17 mouse cellular contexts compared by ENCODE assay signal in the genomic region with DNA sequence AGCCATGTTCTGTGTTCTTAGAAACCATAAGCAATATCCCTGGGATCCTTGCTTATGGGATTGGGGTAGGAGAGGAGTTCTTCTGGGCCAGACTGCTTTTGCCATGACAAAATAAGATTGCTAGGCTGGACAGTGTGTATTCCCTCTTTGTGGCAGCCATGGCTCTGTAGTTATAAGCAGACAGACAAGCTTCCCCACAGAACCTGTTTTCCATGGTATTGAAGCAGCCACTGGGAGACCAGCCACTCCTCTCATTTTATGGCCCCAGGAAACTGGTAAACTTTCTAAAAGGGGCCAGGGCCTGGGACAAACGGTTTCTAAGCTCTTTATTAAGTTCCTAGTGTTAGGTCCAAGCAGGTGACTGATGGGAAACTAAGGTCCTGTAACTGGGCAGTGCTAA.
DNase-seq lines count a peak whose midpoint lies in the region; ATAC-seq lines count a peak whose summit lies in the region.
"Had no signal": no experiment of that assay in that cellular context is flagged by ENCODE, and none has a peak within 500 bp of the region (broad histone marks: within the 10 kb centered on the region; RNA-seq: fewer than 3 reads in every experiment).

No protein-coding gene starts in this region.

- no peak for ATAC-seq in embryonic facial prominence, embryonic 13.5 days (ENCODE audit: insufficient number of reproducible peaks, insufficient read depth, low FRiP score, low TSS enrichment, low read depth)
- no peak for ATAC-seq in limb, embryonic 12.5 days (ENCODE audit: insufficient number of reproducible peaks, insufficient read depth, low FRiP score, low TSS enrichment, low read depth)
- no peak for ATAC-seq in megakaryocyte progenitor cell, adult 5-6 weeks (replicated peaks; ENCODE audit: poor library complexity)
- ATAC-seq: forebrain, embryonic 13.5 days; forebrain, postnatal 0 days; hindbrain, postnatal 0 days had no signal

- no peak overlapping the region for H3K4me3 ChIP-seq in heart, embryonic 10.5 days
- H3K4me3 ChIP-seq in embryonic facial prominence, embryonic 13.5 days = no peak overlapping the region
- H3K4me3 ChIP-seq in limb, embryonic 12.5 days (replicated peaks) = no peak overlapping the region
- H3K4me3 ChIP-seq: forebrain, embryonic 13.5 days; hindbrain, embryonic 13.5 days had no signal

- intact Hi-C loops in heart, postnatal 10 days (cut with DNase I) = no loop called here

- H3K36me3 ChIP-seq in heart, embryonic 10.5 days = 0 out of 2 replicates have a peak, but pooled peaks cover 4% of the 10 kb centered on the region
- H3K36me3 ChIP-seq in embryonic facial prominence, embryonic 13.5 days = peaks cover 16% of the 10 kb centered on the region
- peaks cover 42% of the 10 kb centered on the region; the same call in 1 of the 2 replicates for H3K36me3 ChIP-seq in limb, embryonic 12.5 days
- H3K36me3 ChIP-seq: hindbrain, embryonic 13.5 days had no signal

- no peak overlapping the region for H3K9ac ChIP-seq in embryonic facial prominence, embryonic 13.5 days
- H3K9ac ChIP-seq in limb, embryonic 12.5 days (replicated peaks) = no peak overlapping the region
- H3K9ac ChIP-seq: forebrain, embryonic 13.5 days; forebrain, postnatal 0 days; hindbrain, embryonic 13.5 days had no signal

- 55% methylated on average over 1 of the region's 1 CpGs for WGBS in heart, embryonic 10.5 days
- 51% methylated on average over 1 of the region's 1 CpGs for WGBS in embryonic facial prominence, embryonic 13.5 days
- 11% methylated on average over 1 of the region's 1 CpGs for WGBS in limb, embryonic 12.5 days

- H3K27ac ChIP-seq in heart, embryonic 10.5 days = peak overlapping the region; percentile 29; the same call in 1 of the 2 replicates
- peak overlapping the region; percentile 48; the same call in 1 of the 2 replicates for H3K27ac ChIP-seq in embryonic facial prominence, embryonic 13.5 days
- H3K27ac ChIP-seq in limb, embryonic 12.5 days = peak overlapping the region; percentile 53; the same call in 1 of the 2 replicates
- H3K27ac ChIP-seq: forebrain, embryonic 13.5 days; hindbrain, embryonic 13.5 days; hindbrain, postnatal 0 days had no signal

- no peaks in the 10 kb centered on the region for H3K9me3 ChIP-seq in heart, embryonic 10.5 days
- H3K9me3 ChIP-seq in embryonic facial prominence, embryonic 13.5 days = no peaks in the 10 kb centered on the region
- H3K9me3 ChIP-seq in limb, embryonic 12.5 days = no peaks in the 10 kb centered on the region
- H3K9me3 ChIP-seq: forebrain, embryonic 13.5 days; hindbrain, embryonic 13.5 days had no signal

- H3K27me3 ChIP-seq in heart, embryonic 10.5 days (ENCODE audit: insufficient read depth, poor library complexity, severe bottlenecking) = no peaks in the 10 kb centered on the region
- H3K27me3 ChIP-seq in embryonic facial prominence, embryonic 13.5 days = no peaks in the 10 kb centered on the region
- no peaks in the 10 kb centered on the region for H3K27me3 ChIP-seq in limb, embryonic 12.5 days
- H3K27me3 ChIP-seq: forebrain, embryonic 13.5 days; hindbrain, embryonic 13.5 days had no signal

- peaks cover 41% of the 10 kb centered on the region for H3K4me1 ChIP-seq in heart, embryonic 10.5 days
- peaks cover 24% of the 10 kb centered on the region for H3K4me1 ChIP-seq in embryonic facial prominence, embryonic 13.5 days
- H3K4me1 ChIP-seq in limb, embryonic 12.5 days (replicated peaks) = peaks cover 37% of the 10 kb centered on the region
- H3K4me1 ChIP-seq: forebrain, embryonic 13.5 days had no signal

- no peak for DNase-seq in heart, embryonic 10.5 days (ENCODE audit: low spot score)
- DNase-seq in heart, postnatal 10 days = no peak
- DNase-seq in urinary bladder, postnatal 36 days (ENCODE audit: low spot score in 2 of 2) = no peak
- no peak for DNase-seq in MN1 (ENCODE audit: low spot score)
- DNase-seq: adrenal gland, adult 2 months; adrenal gland, postnatal 25 days; cerebellum, adult 18-20 months; cerebellum, adult 9-11 months; forebrain, postnatal 0 days; gastrocnemius, postnatal 14 days; heart, postnatal 14 days had no signal

- H3K4me2 ChIP-seq in embryonic facial prominence, embryonic 13.5 days = no peak overlapping the region
- H3K4me2 ChIP-seq in limb, embryonic 12.5 days = no peak overlapping the region
- H3K4me2 ChIP-seq: forebrain, embryonic 13.5 days; hindbrain, embryonic 13.5 days had no signal
